ENCODE assay signal across 8 mouse cellular contexts in genomic region chr13:114931775-114932294, GRCm38 (mm10). TPM values are rescaled to one million over a fixed set of nuclear protein-coding genes. Genes with fewer than 3 reads are reported as not detected.
DNase-seq lines count a peak whose midpoint lies in the region.

Itga2 (minus strand) TSS chr13:114932100.

- 2% methylated on average over 28 of the region's 28 CpGs for WGBS in hindbrain, embryonic 10.5 days

- peak; percentile 78 for DNase-seq in MN1 (ENCODE audit: low spot score)
- DNase-seq in frontal cortex, adult 2 months (ENCODE audit: extremely low spot score in 1 of 2, low spot score in 1 of 2): peak; percentile 3 to 32
- peak; percentile 64 for DNase-seq in hindbrain, embryonic 10.5 days (ENCODE audit: low spot score)
- peak; percentile 17 to 22 for DNase-seq in layer of hippocampus, postnatal 14 days (ENCODE audit: low spot score in 2 of 2)
- DNase-seq in lung, postnatal 36 days: peak; percentile 86
- peak; percentile 67 for DNase-seq in retina, embryonic 14.5 days (ENCODE audit: low spot score)
- peak; percentile 60 to 62 for DNase-seq in thymus, postnatal 36 days

- H3K9me3 ChIP-seq in hindbrain, embryonic 10.5 days: no peaks in the 10 kb centered on the region

- no peaks in the 10 kb centered on the region for H3K36me3 ChIP-seq in hindbrain, embryonic 10.5 days

- H3K27me3 ChIP-seq in hindbrain, embryonic 10.5 days (ENCODE audit: insufficient read depth, poor library complexity, severe bottlenecking): peaks cover 40% of the 10 kb centered on the region

- peak within 1 kb of the TSS; percentile 45 for H3K4me3 ChIP-seq in brown adipose tissue, adult 24 weeks (ENCODE audit: insufficient read depth, low read depth, low read length)
- peak within 1 kb of the TSS; percentile 58 for H3K4me3 ChIP-seq in hindbrain, embryonic 10.5 days

- H3K27ac ChIP-seq in brown adipose tissue, adult 24 weeks (replicated peaks; ENCODE audit: low read depth, low read length): no peak within 1 kb of the TSS
- H3K27ac ChIP-seq in hindbrain, embryonic 10.5 days: peak within 1 kb of the TSS; percentile 71

- no peaks in the 10 kb centered on the region for H3K4me1 ChIP-seq in brown adipose tissue, adult 24 weeks (ENCODE audit: control insufficient read depth, insufficient read depth, insufficient read length, low read length)
- H3K4me1 ChIP-seq in hindbrain, embryonic 10.5 days (replicated peaks): peaks cover 16% of the 10 kb centered on the region

RNA-seq across cellular contexts. Expression of gene Itga2, which starts in this region (rescaled TPM):
- 0.20 and 1.7 TPM in 2 replicates for polyA plus RNA-seq in brown adipose tissue, adult 24 weeks (2012; ENCODE audit: insufficient read depth, insufficient read length, missing spikeins)
- polyA plus RNA-seq in frontal cortex, adult 2 months (2012; rRNA removed): 0.12 and 0.15 TPM in 2 replicates
- polyA plus RNA-seq in hindbrain, embryonic 10.5 days (2016; fragmentation: Nextera tagmentation; extraction: Ambion mirVana): 0.78 and 1.3 TPM in 2 replicates
- total RNA-seq in layer of hippocampus, postnatal 14 days (2021): under 1 TPM; 0.10 to 0.55 TPM

Comparison
In these comparisons a context has a peak if more than half of its experiments do, and no peak if none do; other contexts are left out.
1. Peak in DNase-seq in frontal cortex, adult 2 months; RNA of the gene not detected or under 1 TPM.
2. Peak in DNase-seq in layer of hippocampus, postnatal 14 days; RNA of the gene not detected or under 1 TPM.
3. DNase-seq: peak in every context shown above with its lines; median percentile 86 in lung, postnatal 36 days; 78 in MN1; 67 in retina, embryonic 14.5 days; 64 in hindbrain, embryonic 10.5 days; 61 in thymus, postnatal 36 days; 20 in layer of hippocampus, postnatal 14 days; 18 in frontal cortex, adult 2 months.